Mouse (Mus musculus) adrenal gland, postnatal 36 days (tissue): ENCODE results near the gene Stx3. TPM values are rescaled to one million over a fixed set of nuclear protein-coding genes. Genes with fewer than 3 reads are reported as not detected.
A peak's percentile ranks its signal among the peaks of the same experiment; 100 is the strongest.

Source experiments
- DNase-seq, 2 experiments: peaks; one replicate each; pipeline ENCODE4 v3.0.0; 2021; ENCODE audit warnings: mixed read lengths in 1 of 2
- long read RNA-seq, 2 experiments: library from polyadenylated mRNA; stranded (forward); transcript quantifications; one replicate each; pipeline ENCODE4 v2.0.0; 2021; ENCODE audit warnings: borderline sequencing depth in 2 of 2
- total RNA-seq, 2 experiments: library from RNA; stranded (reverse); gene quantifications; 2 replicates each; pipeline ENCODE4 v1.2.3; 2021

Stx3 gene
- total RNA-seq, result 1 to 10 TPM; 8.4 to 9.2 TPM
- long read RNA-seq, experiment 1, transcript Stx3-202 (11 exons, 2,810 nt), result major isoform, 12 of 19 reads
- long read RNA-seq, experiment 1, partial matches to known transcripts, result 2 of 19 reads
- long read RNA-seq, experiment 1, other reads (novel, unspliced or antisense), result 5 of 19 reads
- long read RNA-seq, experiment 2, transcript Stx3-202 (11 exons, 2,810 nt), result major isoform, 9 of 11 reads
- long read RNA-seq, experiment 2, partial matches to known transcripts, result 0 of 11 reads
- long read RNA-seq, experiment 2, other reads (novel, unspliced or antisense), result 2 of 11 reads

DNA sequence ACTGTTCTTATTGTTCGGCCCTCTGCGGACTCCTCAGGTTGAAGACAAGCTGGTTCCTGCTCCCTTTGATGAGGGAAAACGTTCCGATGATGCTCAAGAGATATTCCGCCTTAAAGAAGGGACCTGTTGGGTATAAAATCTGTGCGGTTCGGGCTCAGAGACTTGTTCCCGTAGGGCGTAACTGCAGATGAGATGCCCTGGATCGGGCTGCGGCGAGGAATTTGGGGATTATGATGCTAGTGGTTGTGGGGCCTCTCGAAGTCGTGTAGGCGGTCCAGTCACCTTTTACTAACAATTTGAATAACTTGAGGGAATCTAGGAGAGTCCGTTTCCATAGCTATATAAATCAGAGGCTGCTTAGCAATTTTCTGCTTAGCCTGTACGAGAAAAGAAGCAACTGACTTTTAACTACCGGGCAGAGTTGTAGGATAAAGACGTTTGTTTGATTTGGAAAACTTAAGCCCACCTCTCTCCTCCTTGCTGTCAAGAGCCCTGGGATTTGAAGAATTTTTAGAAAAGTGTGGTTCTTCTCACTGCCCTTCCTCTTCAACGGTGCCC, at the start of gene Stx3:
Gene Stx3, minus strand, starts transcription at position 261 of the 558 bp plus-strand sequence.
- DNase-seq, result peak in 1 of 2 experiments; percentile 13

DNA sequence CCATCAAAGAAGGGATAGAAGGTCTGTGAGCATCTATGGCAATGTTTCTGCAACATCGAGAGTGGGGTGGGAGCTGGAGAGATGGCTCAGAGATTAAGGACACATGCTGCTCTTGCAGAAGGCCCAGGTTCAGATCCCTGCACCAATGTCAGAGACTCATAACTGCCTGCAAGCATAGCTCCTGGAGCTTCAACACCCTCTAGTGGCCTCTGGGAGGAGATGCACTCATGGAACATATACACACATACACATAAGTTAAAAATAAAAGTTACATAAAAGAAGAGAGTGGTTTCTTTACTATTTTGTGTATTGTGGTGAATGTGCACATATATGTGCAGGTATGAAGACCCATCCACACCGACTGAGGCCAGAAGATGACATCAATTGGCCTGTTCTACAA, 48.6 kb upstream of the Stx3 start:
- no peak for DNase-seq

DNA sequence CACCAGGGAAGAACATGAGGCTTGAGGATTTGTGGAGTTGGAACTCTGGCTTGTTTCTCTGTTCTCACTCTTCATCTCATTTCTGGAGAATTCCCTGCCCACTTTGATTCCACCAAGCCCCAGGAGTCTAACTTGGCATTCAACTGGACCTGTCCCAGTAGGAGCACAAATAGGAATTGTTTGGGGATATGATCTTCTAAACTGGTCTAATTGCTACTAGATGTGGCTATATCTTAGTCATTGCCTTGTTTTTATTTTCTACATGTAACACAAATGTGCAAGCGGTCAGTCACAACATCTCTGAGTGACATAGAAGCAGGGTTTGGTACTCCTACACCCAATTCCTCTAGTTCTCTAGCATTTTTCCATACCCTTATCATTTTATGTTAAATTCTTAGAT, 41.8 kb upstream of the Stx3 start, which contains the start of gene Olfr1418:
Gene Olfr1418, minus strand, starts transcription at position 101 of the 400 bp plus-strand sequence.
- DNase-seq, result no peak

DNA sequence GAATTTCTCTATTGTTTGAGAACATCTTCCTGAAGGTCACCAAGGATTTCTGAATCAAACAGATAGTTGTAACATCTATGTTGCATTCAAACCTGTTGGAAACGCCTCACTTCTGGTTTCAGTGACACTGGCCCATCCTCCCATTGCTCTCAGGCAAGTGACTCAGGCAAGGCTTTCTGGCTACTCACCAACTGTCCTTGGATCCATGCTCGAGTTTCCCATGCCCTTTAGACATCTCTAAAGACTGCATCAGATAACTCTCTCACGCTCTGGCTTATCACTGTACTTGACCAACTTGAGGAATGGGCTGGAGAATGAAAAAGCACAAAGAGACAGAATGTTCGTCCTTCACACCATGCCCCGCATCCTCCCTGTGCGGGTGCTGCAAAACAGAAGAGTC, 37.3 kb upstream of the Stx3 start:
- peak; percentile 71 to 72 for DNase-seq

DNA sequence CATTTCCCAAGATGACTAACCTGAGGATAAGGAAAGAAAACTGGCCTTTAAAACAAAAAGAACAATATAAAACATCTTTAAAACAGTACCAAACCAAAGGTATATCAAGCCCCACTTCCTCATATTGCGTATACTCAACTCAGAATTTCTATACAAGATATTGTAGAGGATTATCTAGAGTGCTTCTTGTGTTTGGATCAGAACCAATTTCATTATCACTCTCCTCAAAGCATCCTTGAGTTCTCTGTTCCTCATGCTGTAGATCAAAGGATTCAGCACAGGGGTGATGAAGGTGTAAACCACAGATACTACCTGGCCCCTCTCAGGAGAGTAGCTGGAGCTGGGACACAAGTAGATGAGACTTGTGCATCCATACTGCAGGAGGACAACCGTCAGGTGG, 35.6 kb upstream of the Stx3 start:
- DNase-seq, result no peak

DNA sequence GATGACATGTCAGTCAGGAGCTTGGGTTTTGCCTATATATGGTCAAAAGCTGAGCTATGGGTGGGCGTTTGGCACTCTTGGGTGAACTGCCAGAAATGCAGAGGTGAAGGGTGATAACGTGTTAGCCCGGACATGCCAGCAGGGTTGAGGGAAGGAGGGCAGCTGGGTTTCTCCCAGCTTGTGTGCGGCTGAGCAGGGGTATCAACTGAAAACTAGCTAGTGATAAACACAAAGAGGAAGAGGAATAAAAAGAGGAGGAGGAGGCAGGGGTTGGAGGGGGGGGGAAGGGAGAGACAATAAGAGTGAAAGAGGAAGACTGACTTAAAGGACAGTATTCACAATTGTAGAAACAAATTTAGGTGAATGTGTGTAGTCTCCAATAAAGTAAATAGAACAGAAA, 33.4 kb upstream of the Stx3 start:
- DNase-seq, result no peak

DNA sequence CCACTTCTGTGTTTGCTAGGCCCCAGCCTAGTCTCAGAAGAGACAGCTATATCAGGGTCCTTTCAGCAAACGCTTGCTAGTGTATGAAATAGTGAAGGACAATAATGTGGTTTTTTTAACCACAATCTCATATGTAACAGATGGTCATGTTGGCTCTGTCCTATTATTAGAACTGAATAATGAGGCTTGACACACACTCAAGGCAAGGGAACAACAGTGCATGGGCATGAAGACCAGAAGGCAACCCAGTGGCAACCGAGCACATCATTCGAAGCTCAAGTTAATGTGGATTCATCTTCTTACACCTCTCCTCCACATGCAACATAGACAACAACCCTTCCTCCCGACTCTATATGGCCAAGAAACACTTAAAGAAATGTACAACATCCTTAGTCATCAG, 27.1 kb upstream of the Stx3 start:
- DNase-seq, result no peak

DNA sequence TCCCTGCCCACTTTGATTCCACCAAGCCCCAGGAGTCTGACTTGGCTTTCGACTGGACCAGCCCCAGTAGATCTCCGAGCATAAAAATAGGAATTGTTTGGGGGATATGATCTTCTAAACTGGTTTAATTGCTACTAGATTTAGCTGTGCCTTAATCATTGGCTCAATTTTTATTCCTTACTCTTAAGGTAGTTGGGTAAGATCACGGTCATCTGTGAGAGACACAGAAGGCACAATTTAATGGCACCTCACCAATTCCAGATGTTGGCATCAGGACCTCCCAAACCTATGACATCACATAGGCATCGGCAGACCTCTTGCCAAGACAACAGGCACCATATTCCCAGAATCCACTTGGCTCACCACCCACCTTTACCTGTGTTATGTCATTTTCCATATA, 19.9 kb upstream of the Stx3 start, which contains the start of gene Olfr1417:
Gene Olfr1417, minus strand, starts transcription at position 101 of the 400 bp plus-strand sequence.
- DNase-seq, result no peak

DNA sequence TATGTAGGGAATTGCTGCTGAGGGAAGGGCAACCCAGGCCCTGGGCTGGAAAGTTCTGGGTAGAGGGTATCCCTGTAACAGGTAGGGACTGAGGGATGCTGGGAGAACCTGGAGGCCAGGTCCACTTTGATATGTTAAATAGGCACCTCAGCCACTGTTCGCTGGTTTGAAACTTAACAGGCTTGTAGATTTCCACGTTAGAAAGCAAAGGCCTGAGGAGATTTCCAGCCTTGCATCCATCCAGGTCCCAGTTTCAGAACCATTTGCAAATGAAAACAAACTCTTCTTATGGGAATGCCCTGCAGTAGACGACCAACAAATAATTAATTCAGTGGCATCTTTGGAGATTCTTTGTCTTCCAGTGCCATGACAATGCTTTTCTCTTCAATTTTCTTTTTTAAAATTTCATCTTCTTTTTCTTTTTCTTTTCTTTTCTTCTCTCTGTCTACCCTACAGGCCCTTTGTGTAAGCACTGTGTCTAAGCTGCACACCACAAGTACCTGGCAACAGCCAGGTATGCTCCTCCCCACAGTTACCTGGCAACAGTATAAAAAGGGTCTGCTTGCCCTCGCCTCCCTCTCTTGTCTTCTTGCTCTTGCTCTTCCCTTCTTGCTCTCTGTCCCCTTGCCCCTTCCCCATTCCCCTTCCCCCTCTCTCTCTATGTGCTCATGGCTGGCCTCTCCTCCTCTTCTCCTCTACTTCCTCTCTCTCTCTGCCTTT, 4.3 kb upstream of the Stx3 start:
- no peak for DNase-seq

DNA sequence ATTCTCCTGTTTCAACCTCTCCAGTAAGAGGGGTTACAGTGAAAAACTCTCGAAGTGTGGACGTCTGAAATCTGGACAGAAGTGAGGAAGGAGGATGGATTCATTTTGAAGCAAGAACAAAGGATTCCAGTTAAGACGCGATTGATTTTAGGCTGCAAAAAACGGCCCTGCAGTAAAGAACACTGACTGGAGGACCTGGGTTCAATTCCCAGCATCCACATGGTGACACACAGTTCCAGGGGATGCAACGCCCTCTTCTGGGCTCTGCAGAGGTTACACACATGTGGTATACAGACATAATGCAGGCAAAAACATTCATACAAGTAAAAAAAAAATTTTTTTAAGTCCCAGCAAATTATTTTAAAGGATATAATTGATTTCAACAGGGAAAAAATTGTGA, 1.0 kb upstream of the Stx3 start:
- no peak for DNase-seq

DNA sequence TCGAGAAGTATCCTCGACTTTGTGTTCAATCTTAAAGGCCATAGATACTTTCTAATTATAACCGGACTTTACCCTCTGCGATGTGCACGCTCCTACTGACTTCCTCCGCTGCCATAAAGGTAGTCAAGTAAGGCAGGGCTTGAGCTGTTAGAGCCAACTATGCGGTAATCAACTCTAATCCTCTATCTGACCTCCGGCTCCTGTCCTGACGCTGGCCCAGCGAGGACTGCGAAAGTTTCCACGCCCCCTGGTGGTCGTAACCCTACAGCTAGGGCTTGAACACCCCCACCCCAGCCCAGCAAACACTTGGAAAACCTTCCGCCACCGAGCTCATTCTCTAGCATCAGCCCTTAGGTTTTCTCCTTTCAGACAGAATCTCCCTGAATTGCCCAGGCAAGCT, 597 bp upstream of the Stx3 start:
- peak; percentile 83 to 91 for DNase-seq

DNA sequence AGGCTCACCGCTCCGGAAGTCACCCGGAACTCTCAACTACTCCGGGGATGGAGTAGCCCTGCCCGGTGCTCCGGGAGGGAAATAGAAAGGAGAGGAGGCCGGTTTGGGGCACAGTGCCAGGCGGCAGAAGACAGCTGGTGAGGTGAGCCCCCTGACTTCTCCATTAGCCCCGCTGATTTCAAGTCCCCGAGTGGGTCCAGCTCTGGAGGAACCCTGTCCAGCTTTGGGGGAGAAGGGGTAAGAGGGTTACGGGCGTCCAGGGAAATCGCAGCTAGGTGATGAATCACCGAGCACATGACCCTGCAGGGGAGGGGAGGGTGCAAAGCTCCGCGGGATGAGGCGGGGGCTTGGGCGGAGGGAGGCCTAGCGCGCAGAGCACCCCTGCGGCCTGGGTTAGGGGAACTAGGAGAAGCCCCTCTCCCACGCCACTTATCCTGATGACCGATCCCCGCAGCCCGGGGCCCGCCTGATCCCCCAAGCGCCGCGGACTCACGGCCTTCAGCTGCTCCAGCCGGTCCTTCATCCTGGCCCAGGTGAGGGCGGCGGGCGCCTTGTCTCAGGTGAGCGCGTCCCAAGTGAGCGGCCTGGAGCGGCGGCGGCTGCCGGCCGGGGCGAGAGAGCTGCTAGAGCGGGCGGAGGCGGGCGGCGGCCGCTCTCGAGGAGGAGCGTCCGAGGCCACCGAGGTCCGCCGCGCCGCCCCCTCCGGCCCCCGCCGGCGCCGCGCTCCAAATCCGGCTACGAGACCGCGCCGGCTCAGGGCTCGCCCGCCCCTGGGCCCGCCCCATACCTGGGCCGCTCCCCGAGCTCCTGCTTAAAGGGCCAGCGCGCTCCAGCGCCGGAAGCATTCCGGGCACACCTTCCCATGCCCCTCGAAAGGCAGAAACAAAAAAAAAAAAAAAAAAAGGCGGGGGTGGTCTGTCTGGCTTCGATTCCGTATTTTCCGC, 732 bp downstream of the Stx3 start:
- peak; percentile 81 to 84 for DNase-seq

DNA sequence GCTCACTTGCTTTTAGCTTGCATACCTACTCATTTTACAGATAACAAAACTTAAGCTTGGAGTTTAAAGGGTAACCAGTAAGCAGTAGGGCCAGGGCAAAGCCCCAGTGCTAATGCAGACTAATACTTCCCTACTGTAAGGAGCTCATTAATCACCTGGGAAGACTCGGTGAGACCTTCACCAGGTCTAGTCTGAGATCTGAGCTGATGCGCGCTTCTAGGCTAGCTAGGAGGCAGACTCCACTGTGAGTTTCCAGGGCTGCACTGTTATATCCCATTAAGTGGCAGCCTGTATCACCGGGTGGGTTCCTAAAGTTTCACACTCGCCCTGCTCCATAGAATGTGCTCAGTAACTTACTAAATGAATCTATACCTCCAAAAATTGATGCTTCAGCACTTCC, 1.6 kb downstream of the Stx3 start:
- DNase-seq, result no peak

DNA sequence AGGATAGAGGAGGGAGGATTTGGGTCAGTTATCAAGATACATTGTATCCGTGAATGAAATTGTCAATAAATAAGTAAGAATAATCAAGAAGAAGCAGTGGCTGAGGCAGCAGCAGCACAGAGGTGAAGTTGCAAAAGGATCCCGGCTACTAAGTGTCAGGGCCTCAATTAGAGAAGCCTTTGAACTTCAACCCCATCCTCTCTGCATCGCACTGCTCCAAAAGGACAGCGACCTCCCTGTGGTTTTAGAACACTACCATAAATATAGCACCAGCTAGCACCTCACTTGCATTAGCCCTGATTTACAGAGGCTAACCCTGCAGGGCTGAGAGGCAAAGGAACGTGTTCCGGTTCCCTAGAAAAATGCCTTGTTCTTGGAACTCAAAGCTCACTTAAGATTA, 2.5 kb downstream of the Stx3 start:
- DNase-seq, result no peak

DNA sequence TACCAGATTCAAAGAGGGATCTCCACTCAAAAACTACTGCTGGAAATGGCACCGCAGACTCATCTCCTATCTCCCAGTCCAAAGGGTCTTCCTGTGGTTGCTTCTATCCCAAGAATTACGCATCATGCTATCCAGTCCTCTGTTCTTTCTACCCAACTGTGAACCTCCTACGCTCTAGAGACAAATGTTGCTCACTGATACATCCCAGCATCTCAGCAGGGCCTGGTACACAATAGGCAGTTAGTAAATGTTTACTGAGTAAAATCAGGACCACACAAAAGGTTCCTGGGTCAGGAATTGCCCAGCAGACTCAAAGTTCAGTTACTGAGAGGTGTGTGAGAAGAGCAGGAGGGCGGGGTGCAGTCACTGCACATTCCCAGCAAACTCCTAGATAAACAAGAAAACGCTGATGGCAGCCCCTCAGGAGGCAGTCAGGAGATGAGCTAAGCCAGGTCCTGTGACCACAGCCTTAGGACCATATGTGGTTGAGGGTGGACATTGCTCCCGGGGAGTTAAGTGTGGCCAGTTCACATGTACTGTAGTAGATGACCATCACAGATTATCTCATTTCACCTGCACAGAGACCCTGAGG, 4.4 kb downstream of the Stx3 start:
- no peak for DNase-seq

DNA sequence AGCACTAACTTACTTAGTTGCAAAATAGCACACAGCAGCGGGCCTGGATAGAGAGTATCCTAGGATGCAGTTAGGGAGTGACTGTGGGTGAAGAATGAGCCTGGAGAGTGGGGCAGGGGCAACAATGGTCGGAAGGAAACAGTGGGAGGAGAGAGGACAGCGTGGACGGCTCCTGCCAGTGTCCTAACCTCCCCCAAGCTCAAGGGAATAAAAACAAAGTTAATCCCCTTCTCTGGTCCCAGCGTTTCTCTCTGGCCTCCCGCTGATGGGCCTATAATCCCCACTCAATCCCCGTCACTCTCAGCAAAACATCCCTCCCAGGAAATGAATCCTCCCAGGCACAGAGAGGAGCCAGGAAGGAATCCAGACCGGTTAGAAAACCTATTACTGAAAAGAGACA, 5.6 kb downstream of the Stx3 start:
- DNase-seq, result peak in 1 of 2 experiments; percentile 18

DNA sequence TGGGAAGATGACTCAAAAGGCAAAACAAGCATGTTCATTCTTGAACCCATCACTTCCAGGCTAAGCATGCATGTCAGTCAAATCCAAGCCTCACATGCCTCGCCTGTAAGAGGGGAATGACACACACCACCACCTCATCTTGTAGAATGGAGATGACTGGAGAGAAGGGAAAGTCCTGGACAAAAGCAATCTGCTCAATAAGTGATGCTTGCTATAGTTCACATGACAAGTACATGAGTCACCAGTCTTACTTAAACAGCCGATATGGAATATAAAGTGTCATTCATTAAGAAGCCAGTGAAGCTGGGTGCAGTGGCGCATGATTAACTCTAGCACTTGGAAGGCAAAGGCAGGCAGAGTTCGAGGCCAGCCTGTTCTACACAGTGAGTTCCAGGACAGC, 6.1 kb downstream of the Stx3 start:
- no peak for DNase-seq

DNA sequence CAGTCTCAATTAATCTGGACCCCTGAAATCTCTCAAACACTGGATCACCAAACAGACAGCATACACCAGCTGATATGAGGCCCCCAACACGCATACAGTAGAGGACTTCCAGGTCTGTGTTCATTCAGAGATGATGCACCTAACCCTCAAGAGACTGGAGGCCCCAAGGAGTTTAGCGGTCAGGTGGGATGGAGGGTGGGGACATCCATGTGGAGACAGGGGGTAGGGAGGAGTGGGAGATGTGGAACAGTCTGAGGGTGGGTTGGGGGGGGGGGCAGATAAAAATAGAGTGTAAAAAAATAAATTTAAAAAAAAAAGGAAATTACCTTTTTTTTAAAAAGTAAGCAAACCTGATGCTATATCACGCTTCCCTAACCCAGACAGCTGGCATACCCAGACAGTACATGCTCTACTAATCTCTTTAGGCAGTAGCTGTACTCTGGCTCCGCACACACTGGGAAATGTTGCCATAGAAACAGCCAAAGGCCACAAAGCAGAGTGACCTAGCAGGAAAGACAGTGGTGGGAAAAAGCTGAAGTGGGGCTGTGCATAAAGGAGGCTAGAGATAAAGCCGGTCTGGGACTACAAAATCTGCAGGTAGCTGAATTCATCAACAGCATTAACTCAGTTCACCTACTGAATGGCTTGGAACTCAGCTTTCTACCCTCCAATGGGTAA, 7.4 kb downstream of the Stx3 start:
- peak; percentile 13 to 15 for DNase-seq

DNA sequence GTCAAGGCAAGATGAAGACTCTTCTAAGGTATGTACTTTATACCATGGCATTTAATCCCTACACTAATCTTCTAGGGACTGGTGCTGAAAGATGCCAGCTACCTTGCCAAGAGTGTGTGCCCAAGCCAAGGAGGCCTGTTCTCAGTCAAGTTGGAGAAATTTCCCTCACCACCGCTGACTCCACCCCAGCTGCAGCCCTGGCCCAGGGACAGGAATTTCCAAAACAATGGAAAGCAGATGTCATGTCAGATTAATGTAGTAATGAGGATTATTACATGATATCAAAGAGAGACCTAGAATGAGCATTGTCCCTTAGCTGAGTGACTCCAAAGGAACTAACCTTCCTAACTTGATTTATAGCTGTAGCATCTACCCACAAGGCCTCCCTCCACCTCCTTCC, 8.3 kb downstream of the Stx3 start:
- peak; percentile 13 to 38 for DNase-seq

DNA sequence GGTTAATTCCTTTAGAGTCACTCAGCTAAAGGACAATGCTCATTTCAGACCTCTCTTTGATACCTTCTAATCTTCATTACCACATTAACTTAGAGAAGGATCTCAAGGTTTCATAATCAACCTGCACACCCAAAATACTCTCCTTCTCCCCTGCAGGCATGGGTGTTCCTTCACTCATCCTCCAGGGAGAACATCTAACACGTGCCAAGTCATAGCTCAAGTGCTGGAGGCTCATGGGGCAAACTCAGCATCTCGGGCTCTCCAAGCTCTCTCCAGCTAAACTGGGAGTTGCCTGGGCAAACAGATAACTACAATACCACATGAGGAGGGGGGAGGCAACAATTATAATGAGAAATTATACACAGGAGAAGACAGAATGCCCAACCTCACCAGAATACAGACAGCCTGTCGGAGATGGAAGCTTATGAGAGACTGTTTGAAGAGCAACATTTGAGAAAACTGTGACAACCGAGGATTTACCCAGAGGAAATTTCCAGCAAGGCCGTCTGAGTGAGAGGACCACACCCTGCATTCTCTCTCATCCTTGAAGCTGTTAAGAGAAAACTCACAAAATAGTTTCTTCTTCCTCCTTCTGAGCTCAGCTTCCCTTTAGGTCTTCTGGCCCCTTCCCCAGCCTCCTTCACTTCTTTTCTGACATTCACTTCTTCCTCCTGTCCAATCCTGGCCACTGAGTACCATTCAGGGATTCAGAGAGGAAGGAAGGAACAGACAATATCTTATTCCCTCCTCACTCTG, 9.0 kb downstream of the Stx3 start:
- DNase-seq, result no peak
